Comparison of ENCODE assay signal across 8 mouse cellular contexts in the genomic region with DNA sequence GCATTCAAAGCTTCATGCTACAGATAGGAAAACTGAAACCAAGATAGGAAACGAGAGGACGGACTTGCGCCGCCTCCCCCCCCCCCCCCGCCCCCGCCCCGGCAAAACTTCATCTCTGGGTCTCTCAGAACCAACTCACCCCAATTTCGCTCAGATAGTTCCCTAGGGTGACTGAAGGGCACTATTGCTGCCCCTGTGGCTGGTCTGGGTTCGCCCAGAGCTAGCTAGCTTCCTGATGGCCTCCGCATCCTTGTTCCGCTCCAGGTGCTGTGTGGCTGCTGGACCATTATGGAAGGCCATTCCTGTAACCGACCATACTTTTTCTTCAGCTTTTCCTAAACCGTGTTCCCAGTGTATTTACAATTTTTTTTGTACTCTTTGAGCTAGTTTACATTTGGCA. TPM values are rescaled to one million over a fixed set of nuclear protein-coding genes. Genes with fewer than 3 reads are reported as not detected.
DNase-seq lines count a peak whose midpoint lies in the region; ATAC-seq and TF ChIP-seq lines count a peak whose summit lies in the region.

No protein-coding gene starts in this region.

- intact Hi-C loops in left cerebral cortex, postnatal 10 days (cut with DNase I), result no loop called here

- DNase-seq in embryo, embryonic 10 days (ENCODE audit: low spot score), result peak; percentile 33
- DNase-seq in embryo, embryonic 9.5 days (ENCODE audit: extremely low spot score), result no peak
- no peak for DNase-seq in testis, postnatal 14 days (ENCODE audit: low spot score)
- DNase-seq in adrenal gland, postnatal 14 days, result no peak
- no peak for DNase-seq in left cerebral cortex, postnatal 10 days (ENCODE audit: extremely low spot score in 1 of 2, low spot score in 2 of 2)
- DNase-seq in adrenal gland, postnatal 4 days (ENCODE audit: low spot score in 2 of 2), result no peak

- no peak for ATAC-seq in liver, embryonic 15.5 days (ENCODE audit: insufficient read depth)

- H3K27me3 ChIP-seq in testis, adult 2 months (ENCODE audit: control insufficient read depth, insufficient read depth, low read length), result no peaks in the 10 kb centered on the region
- peaks cover 7% of the 10 kb centered on the region; the same call in 1 of the 2 replicates for H3K27me3 ChIP-seq in liver, embryonic 15.5 days

- TF ChIP-seq POLR2A in testis, adult 2 months (IDR thresholded peaks at IDR 0.05; ENCODE audit: control insufficient read depth, low read depth, low read length), result no peak

- H3K36me3 ChIP-seq in testis, adult 2 months (ENCODE audit: control insufficient read depth, insufficient read depth, low read length), result no peaks in the 10 kb centered on the region
- H3K36me3 ChIP-seq in liver, embryonic 15.5 days (replicated peaks), result no peaks in the 10 kb centered on the region

- no peak for TF ChIP-seq CTCF in testis, adult 2 months (IDR thresholded peaks at IDR 0.05; ENCODE audit: control insufficient read depth, insufficient read depth, insufficient replicate concordance, low read depth, low read length)

- H3K4me3 ChIP-seq in testis, adult 2 months (ENCODE audit: control insufficient read depth, low read depth, low read length), result peak overlapping the region; percentile 76
- H3K4me3 ChIP-seq in liver, embryonic 15.5 days (replicated peaks), result no peak overlapping the region; the same call in 1 of the 2 replicates

- H3K9ac ChIP-seq in liver, embryonic 15.5 days, result no peak overlapping the region

- WGBS in liver, embryonic 15.5 days (ENCODE audit: insufficient replicate concordance), result 21% methylated on average over 13 of the region's 13 CpGs

- H3K4me2 ChIP-seq in liver, embryonic 15.5 days, result peak overlapping the region; percentile 31

- peak overlapping the region; percentile 63; the same call in 1 of the 2 replicates for H3K27ac ChIP-seq in testis, adult 2 months (ENCODE audit: control insufficient read depth, insufficient read depth, low read depth, low read length)
- no peak overlapping the region for H3K27ac ChIP-seq in liver, embryonic 15.5 days (replicated peaks)

- no peaks in the 10 kb centered on the region for H3K9me3 ChIP-seq in liver, embryonic 15.5 days (replicated peaks)

- H3K4me1 ChIP-seq in testis, adult 2 months (ENCODE audit: control insufficient read depth, insufficient read depth, low read length), result peaks cover 7% of the 10 kb centered on the region
- no peaks in the 10 kb centered on the region for H3K4me1 ChIP-seq in liver, embryonic 15.5 days (replicated peaks)

RNA-seq across cellular contexts. Expression of a gene that starts 13.7 kb away (rescaled TPM):
- 11.4 and 12.4 TPM in 2 replicates for polyA plus RNA-seq in testis, adult 2 months (2012; rRNA removed)
- 0.24 TPM in 2 replicates for polyA plus RNA-seq in liver, embryonic 15.5 days (2015; fragmentation: Nextera tagmentation; extraction: Ambion mirVana)
- 18.5 and 25.5 TPM in 2 replicates for total RNA-seq in adrenal gland, postnatal 14 days (2021)
- 100 to 1,000 TPM; 908 to 919 TPM for total RNA-seq in left cerebral cortex, postnatal 10 days (2021)
- total RNA-seq in adrenal gland, postnatal 4 days (2021), result 10 to 100 TPM; 36.0 to 45.0 TPM

RNA-seq across cellular contexts. Expression of a gene that starts 19.6 kb away (rescaled TPM):
- not detected in 2 replicates for polyA plus RNA-seq in testis, adult 2 months (2012; rRNA removed)
- 12.3 and 14.8 TPM in 2 replicates for polyA plus RNA-seq in liver, embryonic 15.5 days (2015; fragmentation: Nextera tagmentation; extraction: Ambion mirVana)
- total RNA-seq in adrenal gland, postnatal 14 days (2021), result 2.3 and 40.2 TPM in 2 replicates
- not detected for total RNA-seq in left cerebral cortex, postnatal 10 days (2021)
- 10 to 100 TPM in 1 of 2 experiments, under 1 TPM in 1; 0.70 to 18.8 TPM for total RNA-seq in adrenal gland, postnatal 4 days (2021)

RNA-seq across cellular contexts. Expression of a gene that starts 45.3 kb away (rescaled TPM):
- polyA plus RNA-seq in testis, adult 2 months (2012; rRNA removed), result 0.11 TPM in 1 of 2 replicates, not detected in the other
- polyA plus RNA-seq in liver, embryonic 15.5 days (2015; fragmentation: Nextera tagmentation; extraction: Ambion mirVana), result 0.13 and 0.38 TPM in 2 replicates
- not detected in 2 replicates for total RNA-seq in adrenal gland, postnatal 14 days (2021)
- not detected for total RNA-seq in left cerebral cortex, postnatal 10 days (2021)
- under 1 TPM in 1 of 2 experiments, not detected in 1; 0.42 TPM for total RNA-seq in adrenal gland, postnatal 4 days (2021)

RNA-seq across cellular contexts. Expression of a gene that starts 53.1 kb away (rescaled TPM):
- 0.06 and 0.08 TPM in 2 replicates for polyA plus RNA-seq in testis, adult 2 months (2012; rRNA removed)
- polyA plus RNA-seq in liver, embryonic 15.5 days (2015; fragmentation: Nextera tagmentation; extraction: Ambion mirVana), result 0.03 TPM in 1 of 2 replicates, not detected in the other
- total RNA-seq in adrenal gland, postnatal 14 days (2021), result 0.07 and 0.08 TPM in 2 replicates
- under 1 TPM; 0.16 to 0.17 TPM for total RNA-seq in left cerebral cortex, postnatal 10 days (2021)
- total RNA-seq in adrenal gland, postnatal 4 days (2021), result under 1 TPM; 0.31 TPM

Comparison
In these comparisons a context has a peak if more than half of its experiments do, and no peak if none do; other contexts are left out.
1. RNA of a gene that starts 13.7 kb away (total RNA-seq): 908 to 919 TPM in left cerebral cortex, postnatal 10 days; 36.0 to 45.0 TPM in adrenal gland, postnatal 4 days and 18.5 to 25.5 TPM in adrenal gland, postnatal 14 days; every median in the first group is over 10 times any median in the second.